Mouse (Mus musculus) adipocyte (in vitro differentiated cells): ENCODE data around the gene Pigt.

ENCODE experiments used
- DNase-seq: peaks from one replicate; pipeline ENCODE4 v3.0.0-alpha.2; 2016; ENCODE audit warnings: low spot score

Gene Pigt

GRCm38 (mm10) chr2:164486258-164487114 is 10.8 kb upstream of the Pigt start:
- DNase-seq = no peak

GRCm38 (mm10) chr2:164487115-164487527 is 10.2 kb upstream of the Pigt start:
- DNase-seq = no peak

- no peak for DNase-seq
These were observed 9.5 kb upstream of the Pigt start for GRCm38 (mm10) chr2:164487812-164488211.

DNA sequence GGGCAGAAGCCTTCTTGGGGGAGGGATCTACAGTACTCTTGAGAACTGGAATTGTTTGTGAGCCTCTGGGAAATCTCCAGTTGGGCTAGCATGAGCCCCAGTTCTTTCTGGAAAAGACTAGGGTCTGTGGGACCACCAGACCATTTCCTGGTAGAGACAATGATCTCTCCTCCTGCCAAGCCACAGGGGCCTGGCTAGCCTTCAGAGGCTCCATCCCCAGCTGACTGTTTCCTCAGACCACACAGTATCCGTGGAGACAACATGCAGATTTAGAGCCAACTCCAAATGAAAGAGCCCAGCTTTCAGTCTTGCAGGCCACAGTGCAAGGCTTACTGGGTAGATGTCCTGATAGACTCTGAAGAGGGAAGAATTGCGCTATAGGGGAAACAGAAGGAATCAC is 3.2 kb upstream of the Pigt start:
- no peak for DNase-seq

DNA sequence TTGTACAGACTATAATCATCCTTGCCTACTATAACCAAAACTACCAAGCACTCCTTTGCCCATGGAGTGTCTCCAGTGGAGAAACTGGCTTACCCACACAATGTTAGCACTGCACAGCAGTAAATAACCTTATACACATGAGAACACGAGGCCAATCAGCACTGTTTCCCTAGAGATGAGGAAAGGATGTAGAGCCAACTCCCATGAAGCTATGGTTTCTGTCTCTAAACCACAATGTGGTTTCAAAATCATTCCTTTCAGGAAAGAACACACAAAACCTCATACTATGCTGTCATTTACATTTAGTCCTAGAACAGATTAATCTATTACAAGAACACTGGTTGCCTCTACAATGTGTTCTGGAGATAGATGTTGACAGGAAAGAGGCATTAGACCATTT is 989 bp upstream of the Pigt start:
- no peak for DNase-seq

GRCm38 (mm10) chr2:164497691-164498268 is 460 bp downstream of the Pigt start:
- DNase-seq = no peak

GRCm38 (mm10) chr2:164499317-164499716 is 2.0 kb downstream of the Pigt start:
- no peak for DNase-seq

- no peak for DNase-seq
These were observed 3.2 kb downstream of the Pigt start for GRCm38 (mm10) chr2:164500511-164500910.

DNA sequence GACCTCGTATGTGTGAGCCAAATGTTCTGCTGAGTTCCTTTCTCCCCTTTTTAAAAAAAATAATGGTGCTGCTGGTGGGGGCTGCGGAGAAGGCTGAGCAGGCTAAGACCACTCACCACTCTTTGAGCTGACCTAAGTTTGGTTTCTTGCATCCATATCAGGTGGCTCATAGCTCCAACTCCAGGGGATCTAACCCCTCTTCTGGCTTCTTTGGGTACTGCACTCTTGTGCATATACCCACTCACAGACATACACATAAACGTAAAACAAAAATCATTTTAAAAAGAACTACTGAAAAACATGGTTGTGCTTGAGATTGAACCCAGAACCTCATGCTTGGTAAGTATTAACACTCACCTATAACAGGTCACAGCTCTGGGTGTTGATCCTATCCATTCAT is 7.6 kb downstream of the Pigt start:
- no peak for DNase-seq

DNA sequence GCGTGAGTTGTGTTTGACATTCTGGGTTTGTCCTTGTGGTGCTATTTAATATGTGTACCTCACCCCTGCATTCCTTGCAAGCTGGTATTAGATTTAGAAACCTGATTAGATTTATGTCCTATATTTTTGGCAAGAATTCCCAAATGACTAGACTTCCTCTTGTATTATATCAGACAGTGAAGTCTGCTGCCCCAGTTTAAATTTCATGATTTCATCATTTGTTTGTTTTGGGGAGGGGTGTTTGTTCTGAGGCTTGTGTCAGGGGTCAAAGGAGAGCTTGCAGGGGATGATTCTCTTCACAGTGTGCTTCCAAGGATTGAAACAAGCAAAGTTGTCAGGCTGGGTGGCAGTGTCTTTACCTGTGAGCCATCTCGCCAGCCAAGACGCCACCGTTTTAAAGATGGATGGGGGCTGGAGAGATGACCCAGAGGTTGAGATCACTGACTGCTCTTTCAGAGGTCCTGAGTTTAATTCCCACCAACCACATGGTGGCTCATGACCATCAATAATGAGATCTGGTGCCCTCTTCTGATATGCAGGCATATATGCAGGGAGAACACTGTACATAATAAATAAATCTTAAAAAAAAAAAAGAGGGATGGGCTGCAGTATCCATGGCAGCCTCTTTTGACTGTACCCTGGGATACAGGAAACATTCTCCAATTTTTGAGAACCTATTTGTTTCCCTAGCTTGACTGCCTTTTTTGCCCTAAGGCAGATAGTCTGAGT is 8.5 kb downstream of the Pigt start:
- DNase-seq = no peak

GRCm38 (mm10) chr2:164507811-164508210 is 10.5 kb downstream of the Pigt start:
- DNase-seq = no peak

- DNase-seq = no peak
These were observed 13.4 kb downstream of the Pigt start for GRCm38 (mm10) chr2:164510621-164511190.

DNA sequence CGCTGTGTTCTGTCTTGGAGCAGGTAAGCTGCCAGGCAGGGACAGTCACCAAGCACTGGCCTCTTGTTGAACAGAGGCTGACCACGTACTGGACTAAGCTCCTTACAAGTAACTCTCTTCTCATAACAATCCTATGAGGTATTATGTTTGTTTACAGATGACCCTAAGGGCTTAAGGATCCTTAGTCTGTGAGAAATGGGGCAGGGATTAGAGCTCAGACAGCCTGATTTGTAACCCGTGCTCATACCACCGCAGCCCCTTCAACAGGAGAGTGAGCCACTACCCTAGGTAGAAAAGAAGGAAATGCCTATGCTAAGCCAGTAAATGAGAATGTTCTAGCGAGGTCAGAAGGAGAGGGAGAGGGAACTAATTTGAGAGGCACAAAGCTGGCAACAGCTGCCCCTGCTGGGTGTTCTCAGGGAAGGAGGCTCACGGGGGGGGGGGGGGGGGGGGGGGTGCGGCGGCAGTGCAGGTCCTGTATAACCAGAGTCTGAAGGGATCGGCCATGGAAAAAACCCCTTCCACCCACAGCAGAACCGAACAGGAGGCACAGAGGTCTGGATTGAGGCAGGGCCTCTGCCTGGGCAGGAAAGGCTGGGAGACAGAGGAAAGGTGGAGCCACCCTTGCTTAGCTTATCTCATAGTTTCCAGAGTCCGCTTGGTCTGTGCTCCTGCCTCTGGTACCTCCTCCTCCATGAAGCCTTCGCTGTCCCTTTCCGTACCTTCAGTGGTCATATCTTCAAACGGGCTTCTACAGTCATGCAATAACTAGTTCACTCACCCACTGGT is 15.0 kb downstream of the Pigt start:
- no peak for DNase-seq

- DNase-seq = peak; percentile 27
These were observed 16.1 kb downstream of the Pigt start for GRCm38 (mm10) chr2:164513389-164513788.

DNA sequence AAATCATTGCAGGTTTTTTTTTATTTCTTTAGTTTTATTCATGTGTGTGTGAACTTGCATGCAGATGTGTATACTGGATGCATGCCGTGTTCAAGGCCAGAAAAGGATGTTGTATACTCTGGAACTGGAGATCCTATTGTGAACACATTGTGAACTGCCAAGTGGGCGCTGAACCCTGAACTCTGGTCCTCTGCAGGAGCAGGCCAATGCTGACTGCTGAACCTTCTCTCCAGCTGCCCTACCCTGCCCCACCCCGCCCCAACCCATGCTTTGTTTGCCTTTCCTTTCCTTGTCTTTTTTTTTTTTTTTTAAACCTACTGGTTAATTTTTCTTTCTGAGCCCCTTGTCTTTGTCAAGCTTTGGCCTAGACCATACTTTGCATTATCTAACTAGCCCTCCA is 17.6 kb downstream of the Pigt start:
- no peak for DNase-seq

- DNase-seq = no peak
These were observed 18.6 kb downstream of the Pigt start for GRCm38 (mm10) chr2:164515897-164516296.

- no peak for DNase-seq
These were observed 19.3 kb downstream of the Pigt start for GRCm38 (mm10) chr2:164516592-164516991.

DNA sequence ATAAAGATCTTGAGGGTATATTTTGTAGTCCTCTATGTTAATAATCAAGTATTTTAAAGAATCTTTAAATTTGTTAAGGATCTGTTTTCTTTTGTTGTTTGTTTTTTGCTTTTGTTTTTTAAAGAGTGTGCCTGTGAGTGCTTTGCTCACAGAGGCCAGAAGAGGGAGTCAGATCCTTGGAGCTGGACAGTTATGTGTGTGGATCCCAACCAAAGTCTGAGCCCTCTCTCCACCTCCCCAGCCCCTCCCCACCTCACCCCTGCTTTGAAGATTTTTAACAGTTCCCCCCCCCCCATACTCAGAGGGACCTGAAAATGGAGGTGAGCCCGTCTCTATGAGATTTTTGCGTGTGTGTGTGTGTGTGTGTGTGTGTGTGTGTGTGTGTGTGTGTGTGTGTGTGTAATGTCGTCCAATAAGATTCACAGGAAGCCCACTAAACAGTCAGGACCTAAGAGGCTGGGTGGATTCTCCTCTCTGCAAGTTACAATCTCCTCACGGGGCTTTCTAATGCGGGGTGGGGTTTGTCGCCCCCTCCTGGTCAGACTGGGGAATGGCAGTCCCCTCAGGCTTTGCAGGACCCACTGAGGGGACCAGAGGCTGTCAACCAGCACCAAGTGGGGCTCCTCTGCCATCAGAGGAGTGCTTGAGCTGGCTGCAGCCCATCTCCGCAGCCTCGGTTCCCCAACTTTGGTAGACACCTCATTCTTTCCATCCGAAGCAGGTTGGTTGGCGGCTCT is 20.3 kb downstream of the Pigt start:
- DNase-seq = peak; percentile 46

GRCm38 (mm10) chr2:164518266-164519170 is 21.2 kb downstream of the Pigt start:
- no peak for DNase-seq

DNA sequence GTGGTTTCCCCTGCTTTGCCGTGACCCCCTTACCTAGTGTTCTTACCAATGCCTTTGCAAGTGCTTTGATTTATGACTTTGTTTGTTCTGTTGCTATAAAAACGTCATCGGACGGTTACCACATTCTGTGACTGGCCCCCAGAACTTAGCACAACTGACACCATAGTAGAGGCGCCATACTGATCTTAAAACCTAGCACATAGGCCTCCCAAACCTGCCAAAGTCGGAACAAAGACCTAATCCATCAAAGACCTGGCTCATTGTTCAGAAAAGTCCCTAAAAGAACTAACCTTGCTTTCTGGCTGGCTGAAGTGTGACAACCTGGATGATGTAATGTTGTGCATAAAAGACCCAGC is 21.8 kb downstream of the Pigt start:
- no peak for DNase-seq
